Mouse (Mus musculus) E14TG2a.4 (cell line): ENCODE results near the gene C130050O18Rik.

ENCODE experiments used
- H3K27me3 ChIP-seq: 2 replicates; pipeline ENCODE4 v1.6.1; 2014; ENCODE audit warnings: low read length, control low read depth; ENCODE audit not compliant: insufficient read depth
- H3K36me3 ChIP-seq: 2 replicates; pipeline ENCODE4 v1.6.1; 2014; ENCODE audit warnings: low read length, control low read depth; ENCODE audit not compliant: insufficient read depth
- H3K4me1 ChIP-seq: replicated peaks from 2 replicates; pipeline ENCODE4 v1.6.1; 2014; ENCODE audit warnings: low read depth, low read length, control low read depth
- H3K4me3 ChIP-seq: replicated peaks from 2 replicates; pipeline ENCODE4 v1.5.1; 2014; ENCODE audit warnings: mild to moderate bottlenecking, low read length
- H3K9me3 ChIP-seq: 2 replicates; pipeline ENCODE4 v1.6.1; 2014; ENCODE audit warnings: low read length, control low read depth
- CTCF ChIP-seq: conservative IDR thresholded peaks from 2 replicates; pipeline ENCODE4 v1.5.1; 2014; ENCODE audit warnings: low read length
- NANOG ChIP-seq: IDR thresholded peaks from 2 replicates; pipeline ENCODE4 v1.6.1; 2014; ENCODE audit warnings: borderline replicate concordance, low read length, mixed read lengths
- POU5F1 ChIP-seq: IDR thresholded peaks from 2 replicates; pipeline ENCODE4 v1.6.1; 2014; ENCODE audit warnings: low read length, borderline replicate concordance

Gene C130050O18Rik

GRCm38 (mm10) chr5:139411117-139411516, 6.0 kb downstream of the C130050O18Rik start:
- Histone ChIP-seq H3K27me3 (no peaks in the 10 kb centered on the region), H3K4me3 (no peak overlapping the region), H3K9me3 (no peaks in the 10 kb centered on the region), H3K4me1 (peaks cover 56% of the 10 kb centered on the region), H3K36me3 (peaks cover 58% of the 10 kb centered on the region)
- no peak for TF ChIP-seq CTCF
- TF ChIP-seq NANOG: no peak
- TF ChIP-seq POU5F1: no peak

- TF ChIP-seq NANOG: no peak
- TF ChIP-seq POU5F1: no peak
- TF ChIP-seq CTCF: no peak
- Histone ChIP-seq H3K4me1 (peaks cover 56% of the 10 kb centered on the region), H3K9me3 (no peaks in the 10 kb centered on the region), H3K36me3 (peaks cover 61% of the 10 kb centered on the region), H3K4me3 (no peak overlapping the region), H3K27me3 (no peaks in the 10 kb centered on the region)
Observed at GRCm38 (mm10) chr5:139411665-139412314, 6.7 kb downstream of the C130050O18Rik start.

- Histone ChIP-seq H3K27me3 (no peaks in the 10 kb centered on the region), H3K36me3 (peaks cover 58% of the 10 kb centered on the region), H3K4me3 (no peak overlapping the region), H3K9me3 (no peaks in the 10 kb centered on the region), H3K4me1 (peaks cover 61% of the 10 kb centered on the region)
- no peak for TF ChIP-seq POU5F1
- no peak for TF ChIP-seq NANOG
- TF ChIP-seq CTCF: no peak
Observed at GRCm38 (mm10) chr5:139413545-139413944, 8.5 kb downstream of the C130050O18Rik start.

- no peak for TF ChIP-seq CTCF
- no peak for TF ChIP-seq NANOG
- TF ChIP-seq POU5F1: no peak
- Histone ChIP-seq H3K4me3 (peak overlapping the region; percentile 39), H3K36me3 (peaks cover 55% of the 10 kb centered on the region), H3K9me3 (no peaks in the 10 kb centered on the region), H3K4me1 (peaks cover 62% of the 10 kb centered on the region), H3K27me3 (no peaks in the 10 kb centered on the region)
Observed at GRCm38 (mm10) chr5:139415001-139415400, 9.9 kb downstream of the C130050O18Rik start.

GRCm38 (mm10) chr5:139416942-139417341, 11.9 kb downstream of the C130050O18Rik start:
- Histone ChIP-seq H3K4me1 (peaks cover 49% of the 10 kb centered on the region), H3K9me3 (no peaks in the 10 kb centered on the region), H3K4me3 (no peak overlapping the region), H3K27me3 (no peaks in the 10 kb centered on the region), H3K36me3 (peaks cover 52% of the 10 kb centered on the region)
- TF ChIP-seq CTCF: peak; percentile 86
- TF ChIP-seq NANOG: no peak
- no peak for TF ChIP-seq POU5F1

GRCm38 (mm10) chr5:139417480-139417879, 12.4 kb downstream of the C130050O18Rik start:
- TF ChIP-seq CTCF (peak; percentile 66), NANOG (no peak)
- peaks cover 51% of the 10 kb centered on the region for H3K36me3 ChIP-seq
- H3K4me3 ChIP-seq: no peak overlapping the region
- H3K27me3 ChIP-seq: no peaks in the 10 kb centered on the region
- H3K9me3 ChIP-seq: no peaks in the 10 kb centered on the region
- H3K4me1 ChIP-seq: peaks cover 46% of the 10 kb centered on the region

GRCm38 (mm10) chr5:139418110-139418509, 13.0 kb downstream of the C130050O18Rik start:
- H3K9me3 ChIP-seq: no peaks in the 10 kb centered on the region
- H3K4me3 ChIP-seq: no peak overlapping the region
- peaks cover 55% of the 10 kb centered on the region for H3K36me3 ChIP-seq
- no peaks in the 10 kb centered on the region for H3K27me3 ChIP-seq
- TF ChIP-seq NANOG (no peak), POU5F1 (no peak), CTCF (no peak)
- H3K4me1 ChIP-seq: peaks cover 47% of the 10 kb centered on the region

GRCm38 (mm10) chr5:139418633-139419032, 13.6 kb downstream of the C130050O18Rik start:
- peaks cover 52% of the 10 kb centered on the region for H3K4me1 ChIP-seq
- H3K9me3 ChIP-seq: no peaks in the 10 kb centered on the region
- H3K27me3 ChIP-seq: no peaks in the 10 kb centered on the region
- TF ChIP-seq CTCF (no peak), POU5F1 (no peak), NANOG (no peak)
- peaks cover 58% of the 10 kb centered on the region for H3K36me3 ChIP-seq
- no peak overlapping the region for H3K4me3 ChIP-seq
